Mouse (Mus musculus) heart, adult 10 weeks (tissue): ENCODE results near the gene Gm867. TPM values are rescaled to one million over a fixed set of nuclear protein-coding genes. Genes with fewer than 3 reads are reported as not detected.

ENCODE experiments used
- polyA plus RNA-seq: library from polyadenylated mRNA; stranded (reverse); fragments of 350-450 nt; fragmentation: Illumina TruSeq; extraction: RNeasy Lipid Tissue Mini Kit (QIAGEN cat#74804); gene quantifications from one replicate; pipeline ENCODE4 v1.2.3, GENCODE M21; 2014; ENCODE audit warnings: low read depth, low replicate concordance

Gene Gm867
- polyA plus RNA-seq: not detected

DNA sequence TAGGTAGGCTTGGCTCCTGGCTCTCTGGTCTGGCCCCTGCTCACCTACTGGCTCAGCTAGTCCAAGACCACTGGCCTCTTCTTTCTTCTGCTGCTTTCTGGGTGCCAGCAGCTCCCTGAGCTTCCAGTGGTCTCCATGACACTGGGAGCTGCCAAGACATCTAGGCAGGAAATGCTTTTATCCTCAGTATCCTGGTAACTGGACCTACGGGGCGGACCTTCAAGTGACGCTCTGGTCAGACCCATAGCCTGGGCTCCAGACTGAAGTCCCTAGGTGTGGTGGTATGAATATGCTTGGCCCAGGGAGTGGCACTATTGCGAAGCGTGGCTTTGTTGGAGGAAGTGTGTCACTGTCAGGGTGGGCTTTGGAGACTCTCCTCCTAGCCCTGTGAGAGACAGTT lies at the start of gene Gm867:
TSS of gene Gm867 (minus strand) at position 153 of the 400 bp plus-strand sequence.

DNA sequence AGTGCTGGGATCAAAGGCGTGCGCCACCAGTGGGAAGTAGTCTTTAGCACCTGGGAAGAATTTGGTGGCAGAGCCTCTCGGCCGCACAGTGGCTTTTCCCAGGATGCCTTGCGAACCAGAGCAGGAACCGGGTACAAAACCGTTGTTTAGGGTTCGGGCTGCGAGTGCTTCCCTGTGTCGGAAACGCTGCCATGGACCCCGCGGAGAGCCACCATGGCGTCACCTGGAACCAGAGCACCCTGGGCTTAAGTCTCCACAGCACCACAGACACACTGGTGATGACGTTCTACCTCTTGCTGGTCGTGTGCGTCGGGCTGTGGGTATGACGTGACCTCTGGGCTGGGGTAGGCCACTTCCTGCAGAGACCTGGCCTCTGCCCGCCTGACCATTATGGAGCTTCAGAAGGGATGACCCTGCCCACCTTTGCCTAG lies 13.9 kb upstream of the Gm867 start, which contains the start of gene Gm5134:
TSS of gene Gm5134 (plus strand) at position 134 of the 431 bp plus-strand sequence.

DNA sequence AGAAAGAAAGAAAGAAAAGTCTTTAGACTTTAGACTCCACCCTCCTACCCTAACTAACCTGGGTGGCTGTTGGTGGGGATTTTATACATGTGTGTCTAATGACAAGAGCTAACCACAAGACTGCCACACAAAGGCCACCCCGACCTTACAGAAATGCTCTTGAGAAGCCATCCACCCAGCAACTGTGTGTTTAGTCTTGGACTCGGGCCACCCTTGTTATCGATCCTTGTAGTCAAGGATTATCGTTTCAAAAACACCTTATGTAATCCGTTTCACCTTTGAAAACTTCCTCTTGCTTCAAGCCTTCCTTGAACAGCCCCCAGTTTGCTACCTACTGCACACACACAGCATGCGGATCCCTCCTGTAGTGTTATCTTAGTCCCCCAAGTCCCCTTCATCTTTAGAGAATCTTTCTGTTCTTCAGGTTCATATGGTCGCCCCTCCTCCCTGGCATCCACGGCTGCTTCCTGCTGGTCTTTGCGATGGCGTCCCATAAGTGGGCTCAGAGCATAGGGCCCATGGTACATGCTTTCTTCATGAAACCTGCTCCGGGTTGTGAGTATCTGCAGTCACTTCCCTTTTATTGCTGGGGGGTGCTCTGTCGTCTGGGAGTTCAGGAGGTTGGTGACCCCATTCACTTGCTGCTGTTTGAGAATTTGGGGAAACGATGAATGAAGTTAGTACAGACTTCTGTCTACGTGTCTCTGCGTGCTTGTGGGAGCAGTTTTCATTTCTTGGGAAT lies 2.4 kb upstream of the Gm867 start, which contains the start of gene Vpreb3:
TSS of gene Vpreb3 (plus strand) at position 322 of the 742 bp plus-strand sequence.

DNA sequence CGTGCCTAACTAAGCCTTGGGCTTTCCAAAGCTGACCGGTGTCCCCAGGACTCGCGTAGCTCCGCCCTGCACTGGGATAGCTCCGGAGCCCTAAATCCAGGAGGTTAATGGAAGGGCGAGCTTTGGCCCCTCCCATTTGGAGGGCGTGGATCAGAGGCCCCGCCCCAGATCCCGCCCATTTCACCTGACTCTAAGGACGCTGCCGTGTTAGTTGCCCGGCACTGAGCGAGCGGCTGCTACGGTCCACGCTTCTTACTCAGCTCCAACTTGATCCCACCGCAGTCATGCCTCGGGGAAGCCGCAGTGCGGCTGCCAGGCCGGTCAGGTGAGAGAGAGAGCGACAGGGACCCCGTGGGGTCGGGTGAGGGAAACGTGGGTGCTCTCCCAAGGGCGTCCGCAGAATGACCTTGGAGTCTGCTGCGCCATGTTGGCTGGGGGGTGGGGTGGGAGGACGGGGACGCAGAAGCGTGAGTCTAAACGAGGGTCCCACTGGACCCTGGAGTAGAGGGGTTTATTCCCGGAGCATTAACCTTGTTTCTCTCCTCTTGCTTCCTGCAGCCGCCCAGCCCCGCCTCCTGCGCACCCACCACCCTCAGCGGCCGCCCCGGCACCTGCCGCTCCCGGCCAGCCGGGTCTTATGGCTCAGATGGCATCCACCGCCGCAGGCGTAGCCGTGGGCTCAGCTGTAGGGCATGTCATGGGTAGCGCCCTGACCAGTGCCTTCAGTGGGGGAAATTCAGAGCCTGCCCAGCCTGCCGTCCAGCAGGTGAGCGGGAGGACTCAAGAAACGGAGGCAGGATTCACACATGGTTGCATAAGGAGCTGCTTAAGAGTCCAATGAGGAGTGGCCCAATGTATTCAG lies 4.6 kb downstream of the Gm867 start, which contains the start of gene Mmp11:
TSS of gene Mmp11 (minus strand) at position 817 of the 862 bp plus-strand sequence.

DNA sequence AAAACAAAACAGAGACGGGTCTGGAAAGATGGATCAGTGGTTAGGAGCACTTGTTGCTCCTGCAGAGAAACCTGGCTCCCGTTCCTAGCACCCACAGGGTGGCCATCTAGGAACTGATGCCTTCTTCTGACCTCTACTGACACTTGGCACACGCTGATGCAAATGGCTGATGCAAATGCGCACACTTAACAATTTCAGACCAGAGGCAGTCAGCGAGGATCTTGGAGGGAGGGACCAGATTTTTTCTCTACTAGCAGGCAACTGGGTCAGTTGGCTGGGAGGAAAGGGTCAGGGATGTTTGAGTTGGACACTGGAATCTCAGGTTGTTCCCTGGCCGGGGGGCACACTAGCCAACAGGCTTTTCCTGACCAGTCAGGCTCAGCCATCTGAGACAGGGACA lies 7.6 kb downstream of the Gm867 start, which contains the start of gene Chchd10:
TSS of gene Chchd10 (plus strand) at position 240 of the 400 bp plus-strand sequence.

DNA sequence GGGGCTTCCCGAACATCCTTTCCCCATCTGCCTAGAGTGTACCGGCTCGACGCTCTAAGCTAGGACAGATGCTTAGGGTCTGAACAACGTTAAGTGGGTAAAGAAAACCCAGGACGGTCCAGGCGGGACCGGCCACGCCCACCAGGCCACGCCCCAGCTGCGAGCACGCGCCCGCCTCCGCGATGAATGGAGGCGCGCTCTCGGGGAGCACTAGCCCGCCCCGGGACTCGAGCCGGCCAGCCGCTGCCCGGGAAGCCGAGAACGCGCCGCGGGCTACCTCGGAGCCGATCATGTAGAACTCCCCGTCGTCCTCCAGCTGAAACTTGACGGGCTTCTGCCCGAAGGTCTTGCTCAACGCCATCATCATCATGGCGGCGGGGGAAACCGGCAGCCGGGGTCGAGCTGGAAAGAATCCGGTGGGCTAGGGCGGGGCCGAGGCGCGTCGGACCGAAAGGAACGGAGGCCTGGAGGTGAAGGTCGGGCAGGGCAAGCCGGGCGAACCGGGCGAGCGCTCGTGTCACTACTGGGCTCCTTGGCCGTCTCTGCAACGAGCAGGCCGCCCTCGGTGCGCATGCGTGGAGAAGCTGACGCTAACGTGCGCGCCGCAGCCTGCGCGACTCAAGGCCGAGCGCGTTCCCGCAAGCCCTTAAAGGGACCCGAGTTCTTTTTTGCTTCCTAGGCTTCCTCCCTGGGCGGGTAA lies 19.3 kb downstream of the Gm867 start, which contains the start of gene Smarcb1:
TSS of gene Smarcb1 (minus strand) at position 592 of the 700 bp plus-strand sequence.

DNA sequence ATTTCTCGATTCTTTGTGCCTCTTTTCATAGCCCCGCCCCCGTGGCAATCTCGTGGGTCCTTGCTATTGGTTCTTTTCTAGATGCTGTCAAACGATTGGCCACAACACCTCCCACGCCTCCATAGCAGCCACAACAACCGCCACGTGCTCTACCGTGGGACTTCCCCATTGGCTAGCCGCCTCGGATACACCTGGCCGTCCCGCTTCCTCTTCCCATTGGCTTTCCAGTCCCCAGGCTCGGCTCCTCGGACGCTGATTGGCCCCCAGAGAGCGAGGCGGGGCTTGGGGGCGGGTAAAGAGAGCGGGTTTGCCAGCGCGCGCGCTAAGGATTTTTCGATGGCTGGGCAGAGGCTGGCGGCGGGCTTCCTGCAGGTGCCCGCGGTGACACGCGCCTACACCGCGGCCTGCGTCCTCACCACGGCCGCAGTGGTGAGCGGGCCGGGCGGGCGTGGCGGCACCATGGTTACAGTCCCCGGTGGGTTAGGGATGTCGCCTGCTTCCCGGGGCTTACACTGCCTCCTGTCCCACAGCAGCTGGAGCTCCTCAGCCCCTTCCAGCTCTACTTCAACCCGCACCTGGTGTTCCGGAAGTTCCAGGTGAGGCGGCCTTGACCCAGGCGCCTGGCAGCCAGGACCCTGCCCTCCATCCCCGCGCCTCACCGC lies 47.3 kb downstream of the Gm867 start, which contains the start of gene Derl3:
TSS of gene Derl3 (plus strand) at position 325 of the 662 bp plus-strand sequence.

Other genes with a start within 250 kb of the Gm867 start
- 16.5 TPM for gene Cabin1, start 176.3 kb downstream of the Gm867 start, polyA plus RNA-seq
- 148 TPM for gene Ddt, start 167.3 kb downstream of the Gm867 start, polyA plus RNA-seq
- not detected for gene Gm20441, start 159.7 kb downstream of the Gm867 start, polyA plus RNA-seq
- gene Gstt3, start 159.3 kb downstream of the Gm867 start, polyA plus RNA-seq: 4.7 TPM
- 37.9 TPM for gene Gstt1, start 142.1 kb downstream of the Gm867 start, polyA plus RNA-seq
- gene Gstt4, start 118.1 kb downstream of the Gm867 start, polyA plus RNA-seq: not detected
- gene Gstt2, start 103.2 kb downstream of the Gm867 start, polyA plus RNA-seq: 20.2 TPM
- 174 TPM for gene Mif, start 80.4 kb downstream of the Gm867 start, polyA plus RNA-seq
- gene Derl3, start 47.3 kb downstream of the Gm867 start, polyA plus RNA-seq: 0.73 TPM
- 25.2 TPM for gene Smarcb1, start 19.1 kb downstream of the Gm867 start, polyA plus RNA-seq
- 1,332 TPM for gene Chchd10, start 7.5 kb downstream of the Gm867 start, polyA plus RNA-seq
- gene Mmp11, start 4.2 kb downstream of the Gm867 start, polyA plus RNA-seq: 9.6 TPM
- not detected for gene Vpreb3, start 2.4 kb upstream of the Gm867 start, polyA plus RNA-seq
- gene Gm5134, start 13.8 kb upstream of the Gm867 start, polyA plus RNA-seq: not detected
- 4.6 TPM for gene Zfp280b, start 92.0 kb upstream of the Gm867 start, polyA plus RNA-seq
- gene Slc5a4b, start 170.3 kb upstream of the Gm867 start, polyA plus RNA-seq: not detected
- gene Slc5a4a, start 206.8 kb upstream of the Gm867 start, polyA plus RNA-seq: not detected